Mouse (Mus musculus) liver, embryonic 14.5 days (tissue): ENCODE results near the gene Hexim2. TPM values are rescaled to one million over a fixed set of nuclear protein-coding genes. Genes with fewer than 3 reads are reported as not detected.

Experiments
- ATAC-seq: fragments of 200-750 bp; cut with Nextera tagmentation; 2 replicates; pipeline ENCODE4 v1.8.0; 2017; ENCODE audit warnings: moderate number of reproducible peaks, mild to moderate bottlenecking, moderate library complexity; ENCODE audit not compliant: insufficient read depth
- DNase-seq, 3 experiments: peaks; one replicate each; pipeline ENCODE4 v3.0.0-alpha.2; 2012 to 2013; ENCODE audit warnings: low read depth in 3 of 3, low spot score in 3 of 3
- H3K27ac ChIP-seq: fragments of 300-500 bp; sonication (generic); 2 replicates; pipeline ENCODE4 v1.5.1; 2014; ENCODE audit warnings: moderate library complexity, mild to moderate bottlenecking, control low read depth, inconsistent platforms
- H3K27me3 ChIP-seq: fragments of 300-500 bp; sonication (generic); 2 replicates; pipeline ENCODE4 v1.6.1; 2014; ENCODE audit warnings: mild to moderate bottlenecking, low read length, moderate library complexity; ENCODE audit not compliant: control insufficient read depth, insufficient read depth
- H3K36me3 ChIP-seq: fragments of 300-500 bp; sonication (generic); replicated peaks from 2 replicates; pipeline ENCODE4 v1.6.1; 2014; ENCODE audit warnings: low read depth; ENCODE audit not compliant: control insufficient read depth, insufficient read depth
- H3K4me1 ChIP-seq, 2 experiments: fragments of 200-500 bp in 1 of 2; fragments of 300-500 bp in 1 of 2; sonication (generic) in 1 of 2; replicated peaks; 2 replicates each; pipeline ENCODE4 v1.6.1; 2012 to 2014; ENCODE audit warnings: antibody characterized with exemption in 1 of 2, inconsistent platforms in 1 of 2, low read length in 1 of 2; ENCODE audit not compliant: control insufficient read depth in 2 of 2, insufficient read depth in 2 of 2
- H3K4me2 ChIP-seq: fragments of 300-500 bp; sonication (generic); 2 replicates; pipeline ENCODE4 v1.6.1; 2014; ENCODE audit warnings: low read depth, mild to moderate bottlenecking, control low read depth, moderate library complexity
- H3K4me3 ChIP-seq, 2 experiments: fragments of 200-500 bp in 1 of 2; fragments of 300-500 bp in 1 of 2; sonication (generic) in 1 of 2; 2 replicates each; pipeline ENCODE4 v1.5.1; 2012 to 2014; ENCODE audit warnings: low read depth in 2 of 2, low read length in 2 of 2, mild to moderate bottlenecking in 2 of 2, control low read depth in 1 of 2, inconsistent platforms in 1 of 2, moderate library complexity in 1 of 2; ENCODE audit not compliant: insufficient read depth in 1 of 2
- H3K9ac ChIP-seq: fragments of 300-500 bp; sonication (generic); replicated peaks from 2 replicates; pipeline ENCODE4 v1.6.1; 2014; ENCODE audit warnings: mild to moderate bottlenecking, control low read depth, moderate library complexity
- H3K9me3 ChIP-seq: fragments of 300-500 bp; sonication (generic); 2 replicates; pipeline ENCODE4 v1.6.1; 2016; ENCODE audit warnings: low read length, mixed read lengths; ENCODE audit not compliant: control insufficient read depth
- CTCF ChIP-seq: IDR thresholded peaks from 2 replicates; pipeline ENCODE4 v1.5.1; 2016; ENCODE audit warnings: antibody characterized with exemption, low read depth, control low read depth
- EP300 ChIP-seq: IDR thresholded peaks from 2 replicates; pipeline ENCODE4 v1.6.1; 2016; ENCODE audit warnings: antibody characterized with exemption, low read depth
- WGBS: fragments of 180-500 bp; shearing (Covaris S2); extraction: QIAGEN DNeasy Blood & Tissue Kit; methylation state at CpG from one replicate; pipeline ENCODE4 v1.1.7; 2014; ENCODE audit not compliant: insufficient replicate concordance; 5-methylcytosine and 5-hydroxymethylcytosine counted together
- polyA plus RNA-seq, 2 experiments: library from polyadenylated mRNA; depleted of rRNA in 1 of 2; stranded (reverse) in 1 of 2; unstranded in 1 of 2; fragments of >200 nt; fragmentation: Nextera tagmentation in 1 of 2; extraction: Ambion mirVana in 1 of 2; gene quantifications; 2 replicates each; pipeline versions ENCODE4 v1.2.1 to v1.2.3; 2012 to 2014

Gene Hexim2
- polyA plus RNA-seq, 2 experiments = 3.4 to 3.5 TPM

- WGBS = 26% methylated on average over 8 of the region's 8 CpGs
- no peak for DNase-seq
- H3K4me3 ChIP-seq = no peak overlapping the region
- H3K9ac ChIP-seq = no peak overlapping the region
- H3K4me2 ChIP-seq = no peak overlapping the region
- H3K27me3 ChIP-seq = no peaks in the 10 kb centered on the region
- peaks cover 4% of the 10 kb centered on the region for H3K36me3 ChIP-seq
- H3K4me1 ChIP-seq = peaks cover 2 to 19% of the 10 kb centered on the region in 2 experiments; a peak in 2 of 4 replicates
- peak; percentile 13; the same call in 1 of the 2 replicates for ATAC-seq
- H3K9me3 ChIP-seq = no peaks in the 10 kb centered on the region
- H3K27ac ChIP-seq = no peak overlapping the region
- TF ChIP-seq CTCF (no peak), EP300 (no peak)
Measured at GRCm38 (mm10) chr11:103142441-103143182, 10.4 kb downstream of the Hexim2 start.

- Histone ChIP-seq H3K9me3 (no peaks in the 10 kb centered on the region), H3K27ac (no peak overlapping the region), H3K4me3 (no peak overlapping the region), H3K36me3 (no peaks in the 10 kb centered on the region), H3K27me3 (no peaks in the 10 kb centered on the region), H3K4me2 (no peak overlapping the region), H3K4me1 (peaks cover 2 to 19% of the 10 kb centered on the region in 2 experiments; a peak in 2 of 4 replicates), H3K9ac (no peak overlapping the region)
- TF ChIP-seq CTCF (no peak), EP300 (no peak)
- 34% methylated on average over 12 of the region's 12 CpGs for WGBS
- ATAC-seq (no peak), DNase-seq (no peak)
Measured at GRCm38 (mm10) chr11:103144309-103145285, 12.4 kb downstream of the Hexim2 start.

GRCm38 (mm10) chr11:103146386-103146785 is 14.2 kb downstream of the Hexim2 start:
- Histone ChIP-seq H3K4me1 (peaks cover 2 to 17% of the 10 kb centered on the region in 2 experiments; a peak in 2 of 4 replicates), H3K9me3 (no peaks in the 10 kb centered on the region), H3K36me3 (no peaks in the 10 kb centered on the region), H3K9ac (no peak overlapping the region), H3K4me3 (no peak overlapping the region), H3K27me3 (no peaks in the 10 kb centered on the region), H3K4me2 (no peak overlapping the region), H3K27ac (no peak overlapping the region)
- 68% methylated on average over 4 of the region's 4 CpGs for WGBS
- TF ChIP-seq CTCF (no peak), EP300 (no peak)
- DNase-seq = no peak
- no peak for ATAC-seq

GRCm38 (mm10) chr11:103147766-103148165 is 15.5 kb downstream of the Hexim2 start:
- Histone ChIP-seq H3K9me3 (no peaks in the 10 kb centered on the region), H3K4me1 (peaks cover 2 to 15% of the 10 kb centered on the region in 2 experiments; a peak in 2 of 4 replicates), H3K4me3 (no peak overlapping the region), H3K4me2 (no peak overlapping the region), H3K36me3 (no peaks in the 10 kb centered on the region), H3K27me3 (no peaks in the 10 kb centered on the region), H3K27ac (no peak overlapping the region), H3K9ac (no peak overlapping the region)
- 43% methylated on average over 4 of the region's 4 CpGs for WGBS
- DNase-seq = no peak
- TF ChIP-seq CTCF (no peak), EP300 (no peak)
- no peak for ATAC-seq

GRCm38 (mm10) chr11:103149771-103150170 is 17.5 kb downstream of the Hexim2 start:
- Histone ChIP-seq H3K4me2 (no peak overlapping the region), H3K27me3 (no peaks in the 10 kb centered on the region), H3K4me3 (no peak overlapping the region), H3K27ac (no peak overlapping the region), H3K9me3 (no peaks in the 10 kb centered on the region), H3K36me3 (no peaks in the 10 kb centered on the region), H3K9ac (no peak overlapping the region), H3K4me1 (peaks cover under 1 to 6% of the 10 kb centered on the region in 2 experiments; a peak in 2 of 4 replicates)
- 82% methylated on average over 4 of the region's 4 CpGs for WGBS
- no peak for TF ChIP-seq CTCF
- TF ChIP-seq EP300 = no peak
- DNase-seq (no peak), ATAC-seq (no peak)
